Mouse (Mus musculus): Measurements from ENCODE around the gene Tango6. TPM values are rescaled to one million over a fixed set of nuclear protein-coding genes. Genes with fewer than 3 reads are reported as not detected.

Gene Tango6
- polyA plus RNA-seq, 1 experiment = 14.1 TPM

DNA sequence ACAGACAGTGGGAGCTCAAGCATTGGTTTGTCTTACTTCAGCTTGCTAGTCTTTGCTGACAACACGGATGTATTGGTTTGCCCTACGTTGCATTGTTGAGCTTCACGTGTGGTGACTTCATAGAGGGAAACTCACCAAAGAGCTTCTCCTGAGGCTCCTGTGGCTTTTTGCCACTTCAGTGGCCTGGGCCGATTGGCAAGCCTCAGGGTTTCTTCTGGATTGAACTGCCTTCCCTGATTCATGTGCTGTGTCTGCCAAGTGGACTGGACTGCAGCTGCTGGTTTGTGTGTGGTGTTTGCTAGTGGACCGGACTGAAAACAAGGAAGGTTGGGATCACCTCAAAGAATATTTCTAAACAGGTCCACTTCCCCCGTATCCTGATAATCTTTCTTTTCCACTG lies 43.7 kb downstream of the Tango6 start:
- TF ChIP-seq EP300 (IDR thresholded peaks at IDR 0.05; ENCODE audit: insufficient read depth, low read depth, low read length) (no peak), POLR2A (IDR thresholded peaks at IDR 0.05; ENCODE audit: insufficient read depth, low read length) (no peak), CTCF (IDR thresholded peaks at IDR 0.05; ENCODE audit: low read depth, low read length) (no peak)
- no peak overlapping the region for H3K4me3 ChIP-seq (ENCODE audit: low read depth, low read length)
- no peaks in the 10 kb centered on the region for H3K27me3 ChIP-seq (ENCODE audit: control insufficient read depth, insufficient read depth, low read length, poor library complexity, severe bottlenecking)
- H3K36me3 ChIP-seq (ENCODE audit: control insufficient read depth, insufficient read depth, low read length, poor library complexity, severe bottlenecking) = 0 out of 2 replicates have a peak, but pooled peaks cover 2% of the 10 kb centered on the region
- no peak overlapping the region for H3K9ac ChIP-seq (ENCODE audit: low read depth, poor library complexity, severe bottlenecking)
- no peaks in the 10 kb centered on the region for H3K4me1 ChIP-seq (ENCODE audit: control insufficient read depth, insufficient read depth, low read length)
- no peaks in the 10 kb centered on the region for H3K9me3 ChIP-seq (replicated peaks; ENCODE audit: control insufficient read depth, insufficient read depth, low read length, poor library complexity, severe bottlenecking)
- H3K27ac ChIP-seq (ENCODE audit: insufficient read depth, low read length) = no peak overlapping the region

DNA sequence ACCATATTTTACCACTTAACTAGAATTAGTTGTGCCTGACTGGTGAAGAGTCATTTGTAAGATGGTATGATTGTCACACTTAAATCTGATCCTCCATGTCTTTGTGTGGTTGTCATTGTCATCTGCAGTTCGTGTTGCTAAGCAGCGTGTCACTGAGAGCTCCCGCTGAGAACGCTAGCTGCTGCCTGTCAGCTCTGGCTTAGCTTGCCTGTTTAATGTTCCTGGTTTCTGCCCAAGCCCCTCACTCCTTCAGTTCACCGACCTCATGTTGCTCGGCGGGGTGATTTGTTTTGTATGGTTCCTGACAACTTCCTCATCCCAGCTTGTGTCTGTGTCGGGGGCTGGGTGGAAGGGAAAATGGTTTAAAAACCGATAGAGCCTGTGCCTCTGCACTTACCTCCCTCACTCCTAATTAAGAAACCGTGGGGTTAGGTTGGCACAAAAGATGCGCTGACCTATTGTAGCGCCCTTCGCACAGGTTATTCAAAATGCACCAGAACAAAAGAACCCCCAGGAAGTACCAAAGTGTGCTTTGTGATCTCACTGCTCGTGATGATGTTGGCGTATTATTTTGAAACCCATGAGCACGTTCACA lies 44.5 kb downstream of the Tango6 start:
- no peak overlapping the region for H3K9ac ChIP-seq (ENCODE audit: low read depth, poor library complexity, severe bottlenecking)
- H3K9me3 ChIP-seq (replicated peaks; ENCODE audit: control insufficient read depth, insufficient read depth, low read length, poor library complexity, severe bottlenecking) = no peaks in the 10 kb centered on the region
- TF ChIP-seq CTCF (IDR thresholded peaks at IDR 0.05; ENCODE audit: low read depth, low read length) (no peak), EP300 (IDR thresholded peaks at IDR 0.05; ENCODE audit: insufficient read depth, low read depth, low read length) (no peak), POLR2A (IDR thresholded peaks at IDR 0.05; ENCODE audit: insufficient read depth, low read length) (no peak)
- no peaks in the 10 kb centered on the region for H3K27me3 ChIP-seq (ENCODE audit: control insufficient read depth, insufficient read depth, low read length, poor library complexity, severe bottlenecking)
- no peaks in the 10 kb centered on the region for H3K4me1 ChIP-seq (ENCODE audit: control insufficient read depth, insufficient read depth, low read length)
- H3K27ac ChIP-seq (ENCODE audit: insufficient read depth, low read length) = no peak overlapping the region
- no peak overlapping the region for H3K4me3 ChIP-seq (ENCODE audit: low read depth, low read length)
- 0 out of 2 replicates have a peak, but pooled peaks cover 2% of the 10 kb centered on the region for H3K36me3 ChIP-seq (ENCODE audit: control insufficient read depth, insufficient read depth, low read length, poor library complexity, severe bottlenecking)

DNA sequence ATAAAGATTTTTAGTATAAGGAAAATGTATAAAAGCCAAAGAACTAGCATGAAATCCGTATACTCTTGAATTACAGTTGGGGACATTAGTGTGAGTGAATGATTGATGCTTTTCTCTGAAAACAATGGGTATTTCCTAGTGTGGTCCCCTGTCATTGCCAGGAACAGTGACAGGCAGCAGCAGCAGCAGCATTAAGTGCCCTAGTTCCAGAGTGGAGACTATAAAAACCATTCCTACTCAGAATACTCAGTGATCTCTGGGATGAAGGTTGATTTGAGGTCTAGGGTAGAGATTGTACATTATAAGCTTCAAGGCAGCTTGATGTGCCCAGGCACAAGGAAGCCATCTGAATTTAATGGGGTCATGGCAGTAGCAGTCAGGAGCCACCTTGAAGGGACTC lies 45.0 kb downstream of the Tango6 start:
- TF ChIP-seq POLR2A (IDR thresholded peaks at IDR 0.05; ENCODE audit: insufficient read depth, low read length) (no peak), CTCF (IDR thresholded peaks at IDR 0.05; ENCODE audit: low read depth, low read length) (no peak), EP300 (IDR thresholded peaks at IDR 0.05; ENCODE audit: insufficient read depth, low read depth, low read length) (no peak)
- H3K9ac ChIP-seq (ENCODE audit: low read depth, poor library complexity, severe bottlenecking) = no peak overlapping the region
- H3K4me1 ChIP-seq (ENCODE audit: control insufficient read depth, insufficient read depth, low read length) = no peaks in the 10 kb centered on the region
- no peaks in the 10 kb centered on the region for H3K9me3 ChIP-seq (replicated peaks; ENCODE audit: control insufficient read depth, insufficient read depth, low read length, poor library complexity, severe bottlenecking)
- no peaks in the 10 kb centered on the region for H3K27me3 ChIP-seq (ENCODE audit: control insufficient read depth, insufficient read depth, low read length, poor library complexity, severe bottlenecking)
- H3K4me3 ChIP-seq (ENCODE audit: low read depth, low read length) = no peak overlapping the region
- H3K27ac ChIP-seq (ENCODE audit: insufficient read depth, low read length) = no peak overlapping the region
- H3K36me3 ChIP-seq (ENCODE audit: control insufficient read depth, insufficient read depth, low read length, poor library complexity, severe bottlenecking) = 0 out of 2 replicates have a peak, but pooled peaks cover 2% of the 10 kb centered on the region

DNA sequence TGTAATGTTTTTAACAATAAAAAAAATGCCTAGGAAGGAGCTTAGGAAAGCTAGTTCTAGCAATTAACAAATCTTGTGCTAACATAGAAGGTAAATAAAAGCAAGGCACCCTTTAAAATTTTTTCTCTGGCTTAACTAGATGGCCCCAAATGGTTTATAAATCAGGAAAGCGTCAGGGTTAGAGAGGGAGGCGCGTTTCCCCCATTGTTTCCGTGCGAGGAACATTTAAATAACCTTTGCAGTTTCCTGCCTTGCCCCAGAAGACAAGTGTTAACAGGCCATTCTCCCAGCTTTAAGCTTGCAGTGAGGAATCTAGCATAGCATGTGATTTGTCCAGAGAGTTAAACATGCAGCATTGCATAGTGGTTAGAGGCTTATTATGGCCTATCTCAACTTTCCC lies 50.1 kb downstream of the Tango6 start:
- H3K27ac ChIP-seq (ENCODE audit: insufficient read depth, low read length) = no peak overlapping the region
- H3K9me3 ChIP-seq (replicated peaks; ENCODE audit: control insufficient read depth, insufficient read depth, low read length, poor library complexity, severe bottlenecking) = no peaks in the 10 kb centered on the region
- H3K4me3 ChIP-seq (ENCODE audit: low read depth, low read length) = no peak overlapping the region
- H3K36me3 ChIP-seq (ENCODE audit: control insufficient read depth, insufficient read depth, low read length, poor library complexity, severe bottlenecking) = peaks cover 4% of the 10 kb centered on the region; the same call in 1 of the 2 replicates
- TF ChIP-seq POLR2A (IDR thresholded peaks at IDR 0.05; ENCODE audit: insufficient read depth, low read length) (no peak), CTCF (IDR thresholded peaks at IDR 0.05; ENCODE audit: low read depth, low read length) (no peak), EP300 (IDR thresholded peaks at IDR 0.05; ENCODE audit: insufficient read depth, low read depth, low read length) (no peak)
- H3K27me3 ChIP-seq (ENCODE audit: control insufficient read depth, insufficient read depth, low read length, poor library complexity, severe bottlenecking) = no peaks in the 10 kb centered on the region
- no peak overlapping the region for H3K9ac ChIP-seq (ENCODE audit: low read depth, poor library complexity, severe bottlenecking)
- H3K4me1 ChIP-seq (ENCODE audit: control insufficient read depth, insufficient read depth, low read length) = no peaks in the 10 kb centered on the region

DNA sequence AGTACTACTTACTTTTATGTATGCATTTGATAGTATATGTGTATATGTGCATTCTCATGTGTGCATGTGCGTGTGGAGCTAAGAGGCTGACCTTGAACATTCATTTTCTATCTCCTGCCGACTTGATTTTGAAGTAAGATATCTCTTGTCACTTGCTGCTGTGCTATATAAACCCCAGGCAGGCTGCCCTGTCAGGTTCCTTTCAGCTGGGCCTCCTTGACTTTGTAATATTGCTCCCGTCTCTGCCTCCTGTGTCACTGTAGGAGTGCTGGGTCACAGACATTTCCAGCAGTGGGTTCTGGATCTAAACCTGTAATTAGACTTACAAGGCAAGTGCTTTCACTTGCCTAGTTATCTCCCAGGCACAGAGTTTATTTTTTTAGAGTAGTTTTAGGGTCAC lies 50.8 kb downstream of the Tango6 start:
- no peaks in the 10 kb centered on the region for H3K27me3 ChIP-seq (ENCODE audit: control insufficient read depth, insufficient read depth, low read length, poor library complexity, severe bottlenecking)
- no peak for TF ChIP-seq POLR2A (IDR thresholded peaks at IDR 0.05; ENCODE audit: insufficient read depth, low read length)
- no peak for TF ChIP-seq EP300 (IDR thresholded peaks at IDR 0.05; ENCODE audit: insufficient read depth, low read depth, low read length)
- no peak for TF ChIP-seq CTCF (IDR thresholded peaks at IDR 0.05; ENCODE audit: low read depth, low read length)
- H3K9ac ChIP-seq (ENCODE audit: low read depth, poor library complexity, severe bottlenecking) = no peak overlapping the region

DNA sequence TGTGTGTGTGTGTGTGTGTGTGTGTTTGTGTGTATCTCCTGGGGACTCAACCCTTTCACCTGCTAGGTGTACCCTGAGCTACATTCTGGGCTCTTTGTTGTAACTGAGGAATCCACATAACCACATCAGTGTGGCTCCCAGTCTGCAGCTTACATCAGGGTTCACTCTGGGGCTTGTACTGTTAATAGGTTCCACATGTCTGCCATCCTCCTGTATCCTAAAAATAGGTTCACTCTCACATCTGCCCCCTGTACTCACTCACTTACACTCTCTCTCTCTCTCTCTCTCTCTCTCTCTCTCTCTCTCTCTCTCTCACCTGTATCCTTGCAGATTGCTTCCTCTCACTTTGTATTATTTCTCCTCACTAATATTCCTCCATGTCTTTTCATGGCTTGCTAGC lies 51.4 kb downstream of the Tango6 start:
- no peak for TF ChIP-seq CTCF (IDR thresholded peaks at IDR 0.05; ENCODE audit: low read depth, low read length)
- no peak for TF ChIP-seq POLR2A (IDR thresholded peaks at IDR 0.05; ENCODE audit: insufficient read depth, low read length)
- no peak for TF ChIP-seq EP300 (IDR thresholded peaks at IDR 0.05; ENCODE audit: insufficient read depth, low read depth, low read length)
- no peak overlapping the region for H3K27ac ChIP-seq (ENCODE audit: insufficient read depth, low read length)
- H3K9ac ChIP-seq (ENCODE audit: low read depth, poor library complexity, severe bottlenecking) = no peak overlapping the region
- H3K9me3 ChIP-seq (replicated peaks; ENCODE audit: control insufficient read depth, insufficient read depth, low read length, poor library complexity, severe bottlenecking) = no peaks in the 10 kb centered on the region
- H3K27me3 ChIP-seq (ENCODE audit: control insufficient read depth, insufficient read depth, low read length, poor library complexity, severe bottlenecking) = no peaks in the 10 kb centered on the region
- H3K36me3 ChIP-seq (ENCODE audit: control insufficient read depth, insufficient read depth, low read length, poor library complexity, severe bottlenecking) = peaks cover 4% of the 10 kb centered on the region; the same call in 1 of the 2 replicates
- H3K4me1 ChIP-seq (ENCODE audit: control insufficient read depth, insufficient read depth, low read length) = no peaks in the 10 kb centered on the region
- H3K4me3 ChIP-seq (ENCODE audit: low read depth, low read length) = no peak overlapping the region

More for the DNA sequence above, 50.8 kb downstream of the Tango6 start:
- Histone ChIP-seq H3K4me1 (ENCODE audit: control insufficient read depth, insufficient read depth, low read length) (no peaks in the 10 kb centered on the region), H3K36me3 (ENCODE audit: control insufficient read depth, insufficient read depth, low read length, poor library complexity, severe bottlenecking) (peaks cover 4% of the 10 kb centered on the region; the same call in 1 of the 2 replicates), H3K27ac (ENCODE audit: insufficient read depth, low read length) (no peak overlapping the region), H3K9me3 (replicated peaks; ENCODE audit: control insufficient read depth, insufficient read depth, low read length, poor library complexity, severe bottlenecking) (no peaks in the 10 kb centered on the region), H3K4me3 (ENCODE audit: low read depth, low read length) (no peak overlapping the region)
